Mouse (Mus musculus) embryonic facial prominence, embryonic 14.5 days (tissue): ENCODE measurements around the gene Ccdc124. TPM values are rescaled to one million over a fixed set of nuclear protein-coding genes. Genes with fewer than 3 reads are reported as not detected.
A peak's percentile ranks its signal among the peaks of the same experiment; 100 is the strongest.

ENCODE experiments used
- ATAC-seq: fragments of 200-750 bp; cut with Nextera tagmentation; 2 replicates; pipeline ENCODE4 v1.8.0; 2017; ENCODE audit warnings: low read depth, moderate number of reproducible peaks, moderate TSS enrichment
- DNase-seq: peaks from one replicate; pipeline ENCODE4 v3.0.0-alpha.2; 2015; ENCODE audit warnings: low spot score
- H3K27ac ChIP-seq: fragments of 300-500 bp; sonication (generic); replicated peaks from 2 replicates; pipeline ENCODE4 v1.5.1; 2014; ENCODE audit warnings: low read depth, mild to moderate bottlenecking, low read length, moderate library complexity
- H3K27me3 ChIP-seq: fragments of 300-500 bp; sonication (generic); replicated peaks from 2 replicates; pipeline ENCODE4 v1.6.1; 2014; ENCODE audit warnings: low read length; ENCODE audit not compliant: control insufficient read depth, insufficient read depth
- H3K36me3 ChIP-seq: fragments of 300-500 bp; sonication (generic); 2 replicates; pipeline ENCODE4 v1.6.1; 2014; ENCODE audit warnings: low read length, mixed read lengths; ENCODE audit not compliant: control insufficient read depth, insufficient read depth
- H3K4me1 ChIP-seq: fragments of 300-500 bp; sonication (generic); 2 replicates; pipeline ENCODE4 v1.6.1; 2014; ENCODE audit warnings: antibody characterized with exemption, low read length; ENCODE audit not compliant: control insufficient read depth, insufficient read depth
- H3K4me2 ChIP-seq: fragments of 300-500 bp; sonication (generic); 2 replicates; pipeline ENCODE4 v1.6.1; 2014; ENCODE audit warnings: low read depth, mild to moderate bottlenecking, low read length, moderate library complexity, mixed read lengths
- H3K4me3 ChIP-seq: fragments of 300-500 bp; sonication (generic); 2 replicates; pipeline ENCODE4 v1.5.1; 2014; ENCODE audit warnings: low read depth, mild to moderate bottlenecking, low read length
- H3K9ac ChIP-seq: fragments of 300-500 bp; sonication (generic); 2 replicates; pipeline ENCODE4 v1.6.1; 2014; ENCODE audit warnings: low read depth, mild to moderate bottlenecking, low read length, moderate library complexity, mixed read lengths
- H3K9me3 ChIP-seq: fragments of 300-500 bp; sonication (generic); 2 replicates; pipeline ENCODE4 v1.6.1; 2016; ENCODE audit warnings: low read length; ENCODE audit not compliant: control insufficient read depth
- WGBS: fragments of 180-500 bp; shearing (Covaris S2); extraction: QIAGEN DNeasy Blood & Tissue Kit; methylation state at CpG from one replicate; pipeline ENCODE4 v1.1.7; 2014; 5-methylcytosine and 5-hydroxymethylcytosine counted together
- polyA plus RNA-seq: library from polyadenylated mRNA; unstranded; fragments of >200 nt; fragmentation: Nextera tagmentation; extraction: Ambion mirVana; gene quantifications from 2 replicates; pipeline ENCODE4 v1.2.1, GENCODE M21; 2014

The Ccdc124 gene
- polyA plus RNA-seq, 1 experiment from 2014 or later, result 87.1 TPM

DNA sequence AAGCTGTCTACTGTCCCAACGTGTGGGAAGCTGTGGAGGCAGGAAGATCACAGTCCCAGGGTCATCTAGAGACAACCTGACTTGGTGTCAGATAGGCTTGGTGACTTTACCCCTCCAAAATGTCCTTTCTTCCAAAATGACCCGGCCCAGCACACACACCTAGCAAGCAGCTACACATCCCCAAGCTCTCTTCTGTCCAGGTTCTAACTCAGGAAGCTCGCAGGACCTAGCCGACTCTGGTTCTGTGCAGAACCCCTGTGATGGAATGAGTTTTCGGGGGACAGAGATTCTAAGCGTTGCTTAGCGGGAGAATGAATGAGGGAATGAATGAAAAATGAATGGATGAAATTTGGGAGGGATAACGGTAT lies 31.7 kb upstream of the Ccdc124 start:
- H3K4me1 ChIP-seq, result peaks cover 11% of the 10 kb centered on the region
- H3K4me2 ChIP-seq, result peak overlapping the region; percentile 93
- H3K27ac ChIP-seq, result peak overlapping the region; percentile 93
- WGBS, result 14% methylated on average over 8 of the region's 8 CpGs
- H3K27me3 ChIP-seq, result 0 out of 2 replicates have a peak, but pooled peaks cover 4% of the 10 kb centered on the region
- H3K4me3 ChIP-seq, result peak overlapping the region; percentile 84
- H3K36me3 ChIP-seq, result 0 out of 2 replicates have a peak, but pooled peaks cover 3% of the 10 kb centered on the region
- peak overlapping the region; percentile 90 for H3K9ac ChIP-seq
- no peaks in the 10 kb centered on the region for H3K9me3 ChIP-seq
- ATAC-seq, result peak; percentile 13; the same call in 1 of the 2 replicates
- DNase-seq, result no peak

DNA sequence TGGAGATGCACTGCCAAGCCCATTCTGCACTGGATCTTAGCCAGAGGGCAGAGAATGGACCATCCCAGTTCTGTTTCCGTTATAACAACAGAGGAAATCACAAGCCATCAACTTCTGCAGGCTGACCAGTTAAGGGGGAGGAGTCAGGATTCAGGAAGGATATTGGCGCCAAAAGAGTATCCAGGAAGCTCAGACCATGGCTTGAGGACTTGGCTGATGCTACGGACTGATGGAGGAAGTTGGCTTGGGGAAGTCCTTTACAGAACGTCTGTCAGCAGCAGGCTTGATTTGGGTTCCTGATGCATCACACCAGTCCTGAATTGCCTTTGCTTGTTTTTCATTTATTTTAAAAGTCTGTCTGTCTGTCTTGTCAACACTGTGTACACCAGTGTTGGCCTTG lies 30.8 kb upstream of the Ccdc124 start:
- Histone ChIP-seq H3K36me3 (0 out of 2 replicates have a peak, but pooled peaks cover 1% of the 10 kb centered on the region), H3K9ac (no peak overlapping the region), H3K4me2 (no peak overlapping the region), H3K4me3 (no peak overlapping the region), H3K9me3 (no peaks in the 10 kb centered on the region), H3K27ac (no peak overlapping the region), H3K4me1 (peaks cover 11% of the 10 kb centered on the region), H3K27me3 (0 out of 2 replicates have a peak, but pooled peaks cover 4% of the 10 kb centered on the region)
- ATAC-seq, result no peak
- peak; percentile 36 for DNase-seq
- 50% methylated on average over 4 of the region's 4 CpGs for WGBS

DNA sequence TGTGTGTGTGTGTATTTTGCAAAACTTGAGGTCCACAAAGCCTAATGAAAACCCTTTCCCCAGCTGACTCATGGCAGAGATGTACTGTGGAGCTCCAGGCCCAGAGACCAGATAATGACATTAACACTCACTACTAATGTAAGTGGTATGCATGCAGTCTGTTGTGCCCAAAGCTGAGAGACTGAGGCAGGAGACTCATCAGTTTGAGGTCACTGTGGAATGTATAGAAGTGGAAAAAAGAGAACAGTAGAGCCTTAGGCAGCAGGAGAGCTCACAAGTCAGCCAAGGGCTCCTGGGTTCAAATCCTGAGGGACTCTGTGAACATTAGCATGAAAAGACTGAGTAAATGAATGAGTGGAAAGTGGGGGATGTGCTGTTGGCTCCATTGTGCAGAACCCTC lies 29.8 kb upstream of the Ccdc124 start:
- Histone ChIP-seq H3K36me3 (no peaks in the 10 kb centered on the region), H3K4me3 (no peak overlapping the region), H3K27me3 (0 out of 2 replicates have a peak, but pooled peaks cover 4% of the 10 kb centered on the region), H3K27ac (no peak overlapping the region), H3K4me2 (no peak overlapping the region), H3K9me3 (no peaks in the 10 kb centered on the region), H3K9ac (no peak overlapping the region), H3K4me1 (peaks cover 11% of the 10 kb centered on the region)
- DNase-seq (no peak), ATAC-seq (no peak)

GRCm38 (mm10) chr8:70903112-70903511 lies 29.4 kb upstream of the Ccdc124 start:
- DNase-seq (no peak), ATAC-seq (no peak)
- Histone ChIP-seq H3K9me3 (no peaks in the 10 kb centered on the region), H3K27ac (no peak overlapping the region), H3K4me3 (no peak overlapping the region), H3K4me1 (peaks cover 11% of the 10 kb centered on the region), H3K4me2 (no peak overlapping the region), H3K9ac (no peak overlapping the region), H3K36me3 (no peaks in the 10 kb centered on the region), H3K27me3 (0 out of 2 replicates have a peak, but pooled peaks cover 4% of the 10 kb centered on the region)
- WGBS, result 36% methylated on average over 3 of the region's 4 CpGs

DNA sequence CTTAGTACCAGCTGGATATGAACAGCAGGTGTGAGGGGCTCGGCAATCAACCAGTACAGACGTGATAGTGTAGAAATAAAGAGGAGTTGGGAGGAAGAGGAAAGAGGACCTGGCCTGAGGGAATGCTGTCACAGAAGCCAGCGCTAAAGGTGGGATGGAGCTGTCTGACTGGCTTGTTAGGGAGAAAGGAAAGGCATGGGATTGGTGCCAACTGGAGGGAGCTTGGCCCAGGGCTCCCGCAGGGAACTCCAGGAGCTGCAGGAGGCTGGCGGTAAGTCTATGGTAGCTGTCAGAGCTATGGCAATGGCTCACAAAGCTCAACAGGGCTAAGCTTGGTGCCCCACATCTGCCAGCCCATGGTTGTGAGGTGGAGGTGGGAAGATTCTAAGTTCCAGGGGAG lies 28.5 kb upstream of the Ccdc124 start:
- Histone ChIP-seq H3K4me2 (no peak overlapping the region), H3K27ac (no peak overlapping the region), H3K27me3 (0 out of 2 replicates have a peak, but pooled peaks cover 4% of the 10 kb centered on the region), H3K9ac (no peak overlapping the region), H3K4me1 (peaks cover 11% of the 10 kb centered on the region), H3K36me3 (no peaks in the 10 kb centered on the region), H3K9me3 (no peaks in the 10 kb centered on the region), H3K4me3 (no peak overlapping the region)
- 31% methylated on average over 5 of the region's 5 CpGs for WGBS
- DNase-seq (no peak), ATAC-seq (no peak)

GRCm38 (mm10) chr8:70900872-70901387 lies 27.2 kb upstream of the Ccdc124 start:
- Histone ChIP-seq H3K27me3 (0 out of 2 replicates have a peak, but pooled peaks cover 4% of the 10 kb centered on the region), H3K9me3 (no peaks in the 10 kb centered on the region), H3K27ac (no peak overlapping the region), H3K36me3 (peaks cover 5% of the 10 kb centered on the region; the same call in 1 of the 2 replicates), H3K4me3 (no peak overlapping the region), H3K9ac (no peak overlapping the region), H3K4me2 (no peak overlapping the region), H3K4me1 (peaks cover 8% of the 10 kb centered on the region; the same call in 1 of the 2 replicates)
- ATAC-seq (no peak), DNase-seq (no peak)
- WGBS, result 72% methylated on average over 2 of the region's 2 CpGs

GRCm38 (mm10) chr8:70899226-70899625 lies 25.5 kb upstream of the Ccdc124 start:
- H3K4me3 ChIP-seq, result no peak overlapping the region
- no peak for ATAC-seq
- DNase-seq, result no peak
- peaks cover 5% of the 10 kb centered on the region; the same call in 1 of the 2 replicates for H3K27me3 ChIP-seq
- no peak overlapping the region for H3K27ac ChIP-seq
- no peak overlapping the region for H3K4me2 ChIP-seq
- no peak overlapping the region for H3K9ac ChIP-seq
- peaks cover 4% of the 10 kb centered on the region; the same call in 1 of the 2 replicates for H3K4me1 ChIP-seq
- H3K36me3 ChIP-seq, result peaks cover 22% of the 10 kb centered on the region
- no peaks in the 10 kb centered on the region for H3K9me3 ChIP-seq
- 68% methylated on average over 2 of the region's 2 CpGs for WGBS

- H3K9ac ChIP-seq, result peak overlapping the region; percentile 71; the same call in 1 of the 2 replicates
- ATAC-seq (no peak), DNase-seq (peak; percentile 34)
- H3K27ac ChIP-seq, result no peak overlapping the region
- H3K27me3 ChIP-seq, result peaks cover 10% of the 10 kb centered on the region; the same call in 1 of the 2 replicates
- H3K9me3 ChIP-seq, result no peaks in the 10 kb centered on the region
- H3K4me2 ChIP-seq, result peak overlapping the region; percentile 64; the same call in 1 of the 2 replicates
- peaks cover 27% of the 10 kb centered on the region for H3K36me3 ChIP-seq
- peak overlapping the region; percentile 68; the same call in 1 of the 2 replicates for H3K4me3 ChIP-seq
- 65% methylated on average over 2 of the region's 2 CpGs for WGBS
- H3K4me1 ChIP-seq, result peaks cover 4% of the 10 kb centered on the region; the same call in 1 of the 2 replicates
Observed at GRCm38 (mm10) chr8:70898661-70899198, 25.0 kb upstream of the Ccdc124 start.
